Mouse (Mus musculus) left cerebral cortex, adult 2 months (tissue): ENCODE data around the gene Gas2l2. TPM values are rescaled to one million over a fixed set of nuclear protein-coding genes. Genes with fewer than 3 reads are reported as not detected.
A peak's percentile ranks its signal among the peaks of the same experiment; 100 is the strongest.

Experiments used
- DNase-seq, 2 experiments: peaks; one replicate each; pipeline ENCODE4 v3.0.0; 2021 to 2022; ENCODE audit warnings: low spot score in 2 of 2, mixed read lengths in 1 of 2; ENCODE audit errors: extremely low spot score in 1 of 2
- H3K27ac ChIP-seq: fragments of 200-600 bp; 2 replicates; pipeline ENCODE4 v1.8.1; 2022
- H3K4me3 ChIP-seq: fragments of 200-600 bp; 2 replicates; pipeline ENCODE4 v1.8.1; 2022
- CTCF ChIP-seq: fragments of 200-600 bp; IDR thresholded peaks from 2 replicates; pipeline ENCODE4 v1.8.1; 2022; ENCODE audit warnings: antibody characterized with exemption, mild to moderate bottlenecking, moderate library complexity
- intact Hi-C: fragments of 180-260 bp; cut with DNase I; formaldehyde crosslinking; loops from one replicate; pipeline ENCODE4 v1.15.1; 2025
- long read RNA-seq, 2 experiments: library from polyadenylated mRNA; stranded (forward); transcript quantifications; one replicate each; pipeline ENCODE4 v2.0.0; 2021; ENCODE audit warnings: borderline mapping rate in 2 of 2
- total RNA-seq, 2 experiments: library from RNA; stranded (reverse); gene quantifications; 2 replicates each; pipeline ENCODE4 v1.2.3; 2021

Gas2l2 gene
- not detected for total RNA-seq
- long read RNA-seq, experiment 1, partial matches to known transcripts, result 0 of 2 reads
- long read RNA-seq, experiment 1, other reads (novel, unspliced or antisense), result 0 of 2 reads
- long read RNA-seq, experiment 2, result 0 reads

- no peak within 1 kb of the TSS for H3K27ac ChIP-seq
- no peak within 1 kb of the TSS for H3K4me3 ChIP-seq
- intact Hi-C loops, result no loop called here
- DNase-seq, result no peak
- no peak for TF ChIP-seq CTCF
These were observed at the start of gene Gas2l2 for GRCm38 (mm10) chr11:83429355-83429754. Gene Gas2l2, minus strand, starts transcription at chr11:83429455.

- intact Hi-C loops, result no loop called here
These were observed 44.2 kb upstream of the Gas2l2 start for GRCm38 (mm10) chr11:83473235-83474016.

GRCm38 (mm10) chr11:83472324-83473234 lies 43.3 kb upstream of the Gas2l2 start, which contains the start of gene Taf15:
Gene Taf15, plus strand, starts transcription at chr11:83473086.
- peak; percentile 99 to 100 for DNase-seq
- TF ChIP-seq CTCF, result peak; percentile 70
- Histone ChIP-seq H3K4me3 (peak within 1 kb of the TSS; percentile 57), H3K27ac (peak within 1 kb of the TSS; percentile 99)
- intact Hi-C loops, result loop anchor here (1.0 kb wide), 1 partner anchor 29 kb away; no protein-coding TSS in a partner anchor

More at GRCm38 (mm10) chr11:83473235-83474016, 44.2 kb upstream of the Gas2l2 start:
- peak overlapping the region; percentile 99 for H3K27ac ChIP-seq
- DNase-seq, result no peak
- peak overlapping the region; percentile 57 for H3K4me3 ChIP-seq
- TF ChIP-seq CTCF, result no peak

GRCm38 (mm10) chr11:83471766-83472165 lies 42.5 kb upstream of the Gas2l2 start:
- DNase-seq, result no peak
- intact Hi-C loops, result loop anchor here (1.0 kb wide), 1 partner anchor 28 kb away; no protein-coding TSS in a partner anchor
- no peak overlapping the region for H3K27ac ChIP-seq
- H3K4me3 ChIP-seq, result no peak overlapping the region; the same call in 1 of the 2 replicates
- TF ChIP-seq CTCF, result no peak

- Histone ChIP-seq H3K27ac (no peak overlapping the region), H3K4me3 (no peak overlapping the region)
- no peak for DNase-seq
- TF ChIP-seq CTCF, result no peak
- intact Hi-C loops, result no loop called here
These were observed 39.5 kb upstream of the Gas2l2 start for GRCm38 (mm10) chr11:83468765-83469164.

- Histone ChIP-seq H3K4me3 (no peak overlapping the region), H3K27ac (0 out of 2 replicates have a peak overlapping the region, but pooled peaks have one; percentile 28)
- DNase-seq, result no peak
- intact Hi-C loops, result no loop called here
- TF ChIP-seq CTCF, result no peak
These were observed 37.9 kb upstream of the Gas2l2 start for GRCm38 (mm10) chr11:83467120-83467652.

GRCm38 (mm10) chr11:83465976-83466375 lies 36.7 kb upstream of the Gas2l2 start:
- H3K4me3 ChIP-seq, result no peak overlapping the region
- no peak for TF ChIP-seq CTCF
- DNase-seq, result no peak
- intact Hi-C loops, result no loop called here
- H3K27ac ChIP-seq, result no peak overlapping the region

- Histone ChIP-seq H3K27ac (peak within 1 kb of the TSS; percentile 59; the same call in 1 of the 2 replicates), H3K4me3 (peak within 1 kb of the TSS; percentile 56)
- DNase-seq, result peak in 1 of 2 experiments; percentile 33
- no peak for TF ChIP-seq CTCF
- intact Hi-C loops, result no loop called here
These were observed 33.5 kb upstream of the Gas2l2 start, which contains the start of gene Mmp28 for GRCm38 (mm10) chr11:83462711-83463244. Gene Mmp28, minus strand, starts transcription at chr11:83463071.

- Histone ChIP-seq H3K4me3 (no peak overlapping the region; the same call in 1 of the 2 replicates), H3K27ac (no peak overlapping the region)
- TF ChIP-seq CTCF, result no peak
- DNase-seq, result no peak
- intact Hi-C loops, result no loop called here
These were observed 32.3 kb upstream of the Gas2l2 start for GRCm38 (mm10) chr11:83461462-83462027.

- H3K4me3 ChIP-seq, result no peak overlapping the region
- intact Hi-C loops, result no loop called here
- no peak for DNase-seq
- H3K27ac ChIP-seq, result no peak overlapping the region
- no peak for TF ChIP-seq CTCF
These were observed 28.8 kb upstream of the Gas2l2 start for GRCm38 (mm10) chr11:83457912-83458601.
